Mouse (Mus musculus) midbrain, embryonic 15.5 days (tissue): ENCODE results near the gene Cxcl9. TPM values are rescaled to one million over a fixed set of nuclear protein-coding genes. Genes with fewer than 3 reads are reported as not detected.
A peak's percentile ranks its signal among the peaks of the same experiment; 100 is the strongest.
"Not testable (repeated sequence)": the region's sequence is repeated elsewhere in the genome, so short reads cannot be mapped to it uniquely, and the experiment has no call there.

Experiments used
- ATAC-seq: fragments of 200-750 bp; cut with Nextera tagmentation; replicated peaks from 2 replicates; pipeline ENCODE4 v1.8.0; 2017; ENCODE audit warnings: moderate TSS enrichment
- H3K27ac ChIP-seq: fragments of 300-500 bp; sonication (generic); 2 replicates; pipeline ENCODE4 v1.5.1; 2015; ENCODE audit warnings: mild to moderate bottlenecking, inconsistent platforms
- H3K27me3 ChIP-seq: fragments of 300-500 bp; sonication (generic); replicated peaks from 2 replicates; pipeline ENCODE4 v1.6.1; 2015; ENCODE audit warnings: inconsistent platforms
- H3K36me3 ChIP-seq: fragments of 300-500 bp; sonication (generic); replicated peaks from 2 replicates; pipeline ENCODE4 v1.6.1; 2015; ENCODE audit warnings: inconsistent platforms
- H3K4me1 ChIP-seq: fragments of 300-500 bp; sonication (generic); 2 replicates; pipeline ENCODE4 v1.6.1; 2015; ENCODE audit warnings: inconsistent platforms
- H3K4me2 ChIP-seq: fragments of 300-500 bp; sonication (generic); 2 replicates; pipeline ENCODE4 v1.6.1; 2015; ENCODE audit warnings: inconsistent platforms, mild to moderate bottlenecking, moderate library complexity
- H3K4me3 ChIP-seq: fragments of 300-500 bp; sonication (generic); 2 replicates; pipeline ENCODE4 v1.5.1; 2015; ENCODE audit warnings: mild to moderate bottlenecking, inconsistent platforms
- H3K9ac ChIP-seq: fragments of 300-500 bp; sonication (generic); 2 replicates; pipeline ENCODE4 v1.6.1; 2015; ENCODE audit warnings: mild to moderate bottlenecking, inconsistent platforms
- H3K9me3 ChIP-seq: fragments of 300-500 bp; sonication (generic); 2 replicates; pipeline ENCODE4 v1.6.1; 2016; ENCODE audit warnings: inconsistent platforms
- WGBS: fragments of 180-500 bp; shearing (Covaris S2); methylation state at CpG from one replicate; pipeline ENCODE4 v1.1.7; 2015; ENCODE audit warnings: mixed read lengths; 5-methylcytosine and 5-hydroxymethylcytosine counted together
- polyA plus RNA-seq: library from polyadenylated mRNA; unstranded; fragments of >200 nt; fragmentation: Nextera tagmentation; extraction: Ambion mirVana; gene quantifications from 2 replicates; pipeline ENCODE4 v1.2.1, GENCODE M21; 2015

Cxcl9 gene
- polyA plus RNA-seq, 1 experiment from 2014 or later = not detected

DNA sequence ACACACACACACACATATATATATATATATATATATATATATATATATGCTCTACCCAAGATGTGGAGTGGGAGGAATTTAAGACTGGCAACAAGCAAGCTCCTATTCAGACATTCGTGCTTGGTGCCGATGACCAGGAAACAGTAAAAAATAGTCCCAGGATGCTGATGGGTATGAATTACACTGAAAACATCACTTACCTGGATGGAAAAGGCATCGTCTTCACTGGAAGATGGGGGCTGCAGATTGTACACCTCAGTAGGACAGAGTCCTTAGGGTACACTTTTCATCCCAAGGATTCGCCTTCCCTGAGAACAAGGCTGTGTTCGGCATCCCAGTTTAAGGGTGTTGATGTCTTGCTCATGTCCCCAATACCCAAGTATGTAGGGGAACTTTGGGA is 36.1 kb upstream of the Cxcl9 start:
- no peak overlapping the region for H3K4me2 ChIP-seq
- no peaks in the 10 kb centered on the region for H3K27me3 ChIP-seq
- WGBS = 96% methylated on average over 5 of the region's 5 CpGs
- H3K9ac ChIP-seq = no peak overlapping the region
- ATAC-seq = no peak
- peaks cover 3% of the 10 kb centered on the region; the same call in 1 of the 2 replicates for H3K4me1 ChIP-seq
- H3K27ac ChIP-seq = no peak overlapping the region
- no peaks in the 10 kb centered on the region for H3K9me3 ChIP-seq
- H3K4me3 ChIP-seq = no peak overlapping the region
- H3K36me3 ChIP-seq = no peaks in the 10 kb centered on the region

DNA sequence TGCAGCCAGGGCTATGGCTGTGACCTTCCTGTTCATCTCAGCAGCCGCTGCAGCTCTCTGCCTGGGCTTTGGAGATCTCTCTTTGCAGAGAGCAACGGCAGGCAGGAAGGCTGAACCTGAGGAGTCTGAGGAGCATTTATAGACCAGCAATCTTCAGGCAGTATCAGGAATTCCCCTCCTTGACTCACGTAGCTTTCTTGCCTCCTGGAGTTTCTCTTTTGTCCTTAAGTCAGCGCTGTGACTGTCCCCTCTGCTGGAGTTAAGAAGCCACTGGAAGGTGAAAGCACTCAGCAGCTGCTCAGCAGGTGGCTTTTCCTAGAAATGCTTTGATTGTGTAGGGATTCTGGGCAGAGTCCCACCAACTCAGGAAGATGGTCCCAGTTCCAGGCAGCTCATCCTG is 35.3 kb upstream of the Cxcl9 start:
- 4% methylated on average over 4 of the region's 4 CpGs for WGBS
- no peak for ATAC-seq
- no peak overlapping the region for H3K4me3 ChIP-seq
- H3K9me3 ChIP-seq = no peaks in the 10 kb centered on the region
- no peaks in the 10 kb centered on the region for H3K36me3 ChIP-seq
- H3K4me2 ChIP-seq = no peak overlapping the region
- no peak overlapping the region for H3K27ac ChIP-seq
- peaks cover 3% of the 10 kb centered on the region; the same call in 1 of the 2 replicates for H3K4me1 ChIP-seq
- no peak overlapping the region for H3K9ac ChIP-seq
- no peaks in the 10 kb centered on the region for H3K27me3 ChIP-seq

GRCm38 (mm10) chr5:92358767-92359455 is 31.0 kb upstream of the Cxcl9 start:
- 77% methylated on average over 11 of the region's 11 CpGs for WGBS
- H3K4me3 ChIP-seq = no peak overlapping the region
- no peak for ATAC-seq
- H3K9me3 ChIP-seq = no peaks in the 10 kb centered on the region
- H3K4me2 ChIP-seq = no peak overlapping the region
- H3K27me3 ChIP-seq = no peaks in the 10 kb centered on the region
- H3K9ac ChIP-seq = no peak overlapping the region
- no peak overlapping the region for H3K27ac ChIP-seq
- peaks cover 3% of the 10 kb centered on the region; the same call in 1 of the 2 replicates for H3K4me1 ChIP-seq
- H3K36me3 ChIP-seq = no peaks in the 10 kb centered on the region

DNA sequence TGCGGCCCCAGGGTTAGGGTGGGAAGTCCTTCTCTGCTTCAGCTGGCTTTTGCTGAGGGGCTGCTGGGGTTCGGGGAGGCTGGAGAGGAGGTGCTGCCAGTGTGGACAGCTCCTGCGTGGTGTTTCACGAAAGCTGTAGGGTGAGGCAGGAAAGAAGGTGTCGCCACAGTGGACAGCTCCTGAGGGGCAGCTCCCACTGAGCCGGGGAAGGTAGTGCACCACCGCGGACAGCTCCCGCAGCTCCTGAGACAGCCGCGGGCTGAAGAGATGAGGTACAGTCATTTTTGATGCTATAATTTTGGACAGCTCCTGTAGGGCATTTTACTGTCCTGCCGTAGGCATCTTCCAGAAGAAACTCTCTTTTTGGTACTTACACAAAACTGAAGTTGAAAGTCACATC is 30.2 kb upstream of the Cxcl9 start:
- Histone ChIP-seq H3K27me3 (no peaks in the 10 kb centered on the region), H3K9me3 (no peaks in the 10 kb centered on the region), H3K9ac (no peak overlapping the region), H3K4me2 (no peak overlapping the region), H3K36me3 (no peaks in the 10 kb centered on the region), H3K4me1 (peaks cover under 1% of the 10 kb centered on the region; the same call in 1 of the 2 replicates), H3K4me3 (no peak overlapping the region), H3K27ac (no peak overlapping the region)
- 58% methylated on average over 11 of the region's 12 CpGs for WGBS
- no peak for ATAC-seq

GRCm38 (mm10) chr5:92353517-92353916 is 25.6 kb upstream of the Cxcl9 start:
- Histone ChIP-seq H3K27me3 (no peaks in the 10 kb centered on the region), H3K4me1 (peaks cover 5% of the 10 kb centered on the region; the same call in 1 of the 2 replicates), H3K36me3 (no peaks in the 10 kb centered on the region), H3K9me3 (no peaks in the 10 kb centered on the region), H3K9ac (no peak overlapping the region), H3K4me2 (peak overlapping the region; percentile 3; the same call in 1 of the 2 replicates), H3K4me3 (no peak overlapping the region), H3K27ac (no peak overlapping the region)
- no peak for ATAC-seq
- 59% methylated on average over 11 of the region's 11 CpGs for WGBS

GRCm38 (mm10) chr5:92352716-92353115 is 24.8 kb upstream of the Cxcl9 start:
- WGBS = 82% methylated on average over 4 of the region's 4 CpGs
- H3K4me2 ChIP-seq, H3K9ac ChIP-seq, H3K27ac ChIP-seq, ATAC-seq, H3K9me3 ChIP-seq, H3K4me3 ChIP-seq, H3K27me3 ChIP-seq, H3K36me3 ChIP-seq, H3K4me1 ChIP-seq: not testable (repeated sequence)

DNA sequence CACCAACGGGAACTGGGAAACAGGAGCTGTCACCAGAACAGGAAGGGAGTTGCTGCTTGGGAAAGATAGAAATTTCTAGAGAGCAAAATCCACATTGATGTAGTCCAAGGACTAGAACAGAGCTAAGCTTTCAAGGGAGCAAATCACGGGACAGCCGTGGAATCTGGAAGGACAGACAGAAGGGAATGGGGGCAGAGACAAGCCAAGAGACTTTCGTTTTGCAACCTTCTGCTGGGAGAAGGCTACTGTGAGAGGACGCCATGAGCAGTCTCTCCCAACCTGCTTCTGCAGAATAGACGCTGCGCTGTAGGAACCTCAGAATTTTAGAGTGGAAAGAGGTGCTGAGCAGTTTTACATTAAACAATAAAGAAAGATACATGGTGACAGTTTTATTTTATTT is 21.9 kb upstream of the Cxcl9 start:
- Histone ChIP-seq H3K9ac (no peak overlapping the region), H3K27ac (no peak overlapping the region), H3K4me1 (peaks cover 6% of the 10 kb centered on the region; the same call in 1 of the 2 replicates), H3K4me3 (no peak overlapping the region), H3K27me3 (no peaks in the 10 kb centered on the region), H3K9me3 (no peaks in the 10 kb centered on the region), H3K4me2 (no peak overlapping the region), H3K36me3 (no peaks in the 10 kb centered on the region)
- WGBS = 79% methylated on average over 7 of the region's 7 CpGs
- ATAC-seq = no peak

- peak within 1 kb of the TSS; percentile 50 for H3K4me2 ChIP-seq
- no peaks in the 10 kb centered on the region for H3K9me3 ChIP-seq
- no peaks in the 10 kb centered on the region for H3K36me3 ChIP-seq
- H3K9ac ChIP-seq = no peak within 1 kb of the TSS
- ATAC-seq = peak; percentile 52; the same call in 1 of the 2 replicates
- H3K4me1 ChIP-seq = peaks cover 6% of the 10 kb centered on the region; the same call in 1 of the 2 replicates
- H3K27ac ChIP-seq = no peak within 1 kb of the TSS
- 22% methylated on average over 14 of the region's 14 CpGs for WGBS
- H3K4me3 ChIP-seq = peak within 1 kb of the TSS; percentile 20
- H3K27me3 ChIP-seq = no peaks in the 10 kb centered on the region
Measured at GRCm38 (mm10) chr5:92348794-92349413, 21.0 kb upstream of the Cxcl9 start, which contains the start of gene Cxcl10. Gene Cxcl10, minus strand, starts transcription at chr5:92348889.

GRCm38 (mm10) chr5:92345006-92345405 is 17.1 kb upstream of the Cxcl9 start:
- Histone ChIP-seq H3K27me3 (no peaks in the 10 kb centered on the region), H3K9me3 (no peaks in the 10 kb centered on the region), H3K27ac (no peak overlapping the region), H3K4me2 (no peak overlapping the region), H3K9ac (no peak overlapping the region), H3K4me3 (no peak overlapping the region), H3K4me1 (peaks cover 6% of the 10 kb centered on the region; the same call in 1 of the 2 replicates), H3K36me3 (no peaks in the 10 kb centered on the region)
- no peak for ATAC-seq
- 91% methylated on average over 8 of the region's 8 CpGs for WGBS

DNA sequence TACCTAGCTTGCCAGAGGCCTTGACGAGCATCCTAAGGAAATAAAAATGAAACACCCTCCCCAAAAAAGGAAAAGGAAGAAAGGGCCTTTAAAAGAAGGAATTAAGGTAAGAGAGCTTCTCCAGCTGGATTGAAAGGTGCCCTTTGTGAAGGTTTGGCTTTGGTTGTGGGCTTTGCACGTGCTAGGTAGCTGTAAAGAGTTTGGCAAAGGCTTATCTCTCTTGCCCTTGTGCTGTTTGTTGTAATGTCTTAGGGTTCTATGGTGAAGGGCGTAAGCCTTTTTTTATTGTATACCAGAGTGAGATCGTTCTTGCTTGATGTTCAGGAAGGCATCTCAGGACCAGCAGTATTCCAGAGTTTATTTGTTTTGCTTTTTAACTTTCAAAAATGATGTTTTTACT is 12.7 kb upstream of the Cxcl9 start:
- Histone ChIP-seq H3K4me3 (no peak overlapping the region), H3K4me2 (no peak overlapping the region), H3K4me1 (no peaks in the 10 kb centered on the region), H3K9ac (no peak overlapping the region), H3K27ac (no peak overlapping the region), H3K27me3 (no peaks in the 10 kb centered on the region), H3K36me3 (no peaks in the 10 kb centered on the region), H3K9me3 (no peaks in the 10 kb centered on the region)
- WGBS = 76% methylated on average over 4 of the region's 4 CpGs
- no peak for ATAC-seq

DNA sequence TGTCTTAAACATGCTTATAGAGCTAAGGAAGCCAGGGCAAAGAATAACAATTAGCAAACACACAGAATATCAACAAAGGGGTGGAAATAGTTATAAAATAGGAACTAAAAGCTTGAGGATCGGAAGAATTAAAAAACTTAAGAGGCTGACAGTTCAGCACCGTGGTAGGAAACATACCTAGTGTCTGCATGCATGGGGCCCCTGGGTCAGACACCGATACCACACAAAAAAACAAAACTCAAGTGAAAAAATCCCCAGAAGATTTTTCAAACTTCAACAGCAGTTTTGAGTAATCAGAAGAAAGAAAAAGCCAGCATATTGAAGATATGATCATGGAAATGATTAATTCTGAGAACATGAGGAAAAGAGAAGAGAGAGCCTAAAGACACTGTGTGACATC is 8.9 kb upstream of the Cxcl9 start:
- Histone ChIP-seq H3K27ac (no peak overlapping the region), H3K36me3 (no peaks in the 10 kb centered on the region), H3K9ac (no peak overlapping the region), H3K4me1 (no peaks in the 10 kb centered on the region), H3K9me3 (no peaks in the 10 kb centered on the region), H3K4me2 (no peak overlapping the region), H3K27me3 (no peaks in the 10 kb centered on the region), H3K4me3 (no peak overlapping the region)
- no peak for ATAC-seq
- WGBS = 86% methylated on average over 3 of the region's 3 CpGs

- H3K36me3 ChIP-seq = no peaks in the 10 kb centered on the region
- H3K9me3 ChIP-seq = no peaks in the 10 kb centered on the region
- WGBS = 72% methylated on average over 9 of the region's 9 CpGs
- no peak for ATAC-seq
- no peak overlapping the region for H3K27ac ChIP-seq
- H3K27me3 ChIP-seq = no peaks in the 10 kb centered on the region
- no peak overlapping the region for H3K9ac ChIP-seq
- no peak overlapping the region for H3K4me2 ChIP-seq
- H3K4me1 ChIP-seq = no peaks in the 10 kb centered on the region
- no peak overlapping the region for H3K4me3 ChIP-seq
Measured at GRCm38 (mm10) chr5:92332359-92332840, 4.5 kb upstream of the Cxcl9 start.
